17 mouse cellular contexts compared by ENCODE assay signal in genomic region chr17:57330993-57331392, GRCm38 (mm10).
"Had no signal": no experiment of that assay in that cellular context is flagged by ENCODE, and none has a peak within 500 bp of the region (broad histone marks: within the 10 kb centered on the region; RNA-seq: fewer than 3 reads in every experiment).

No protein-coding gene starts in this region.

- ATAC-seq: intestine, postnatal 0 days had no signal

- H3K27ac ChIP-seq: kidney, postnatal 0 days; limb, embryonic 13.5 days; liver, embryonic 15.5 days; lung, embryonic 15.5 days; midbrain, embryonic 10.5 days; neural tube, embryonic 13.5 days; stomach, embryonic 15.5 days had no signal

- H3K4me2 ChIP-seq: limb, embryonic 13.5 days; liver, embryonic 15.5 days; lung, embryonic 15.5 days; neural tube, embryonic 13.5 days; stomach, embryonic 15.5 days had no signal

- H3K4me3 ChIP-seq: limb, embryonic 13.5 days; liver, embryonic 15.5 days; lung, embryonic 15.5 days; midbrain, embryonic 10.5 days; neural tube, embryonic 13.5 days; stomach, embryonic 15.5 days had no signal

- DNase-seq: kidney, adult 9 months; kidney, postnatal 36 days; layer of hippocampus, adult 9-11 months; layer of hippocampus, postnatal 36 days; left cerebral cortex, postnatal 4 days; midbrain, embryonic 14.5 days; right cerebral cortex, postnatal 14 days; thymus, adult 2 months; thymus, postnatal 25 days had no signal

- H3K36me3 ChIP-seq: limb, embryonic 13.5 days; liver, embryonic 15.5 days; lung, embryonic 15.5 days; midbrain, embryonic 10.5 days; neural tube, embryonic 13.5 days; stomach, embryonic 15.5 days had no signal

- H3K27me3 ChIP-seq: limb, embryonic 13.5 days; liver, embryonic 15.5 days; lung, embryonic 15.5 days; stomach, embryonic 15.5 days had no signal

- H3K9ac ChIP-seq: limb, embryonic 13.5 days; liver, embryonic 15.5 days; lung, embryonic 15.5 days; neural tube, embryonic 13.5 days; stomach, embryonic 15.5 days had no signal

- H3K9me3 ChIP-seq: limb, embryonic 13.5 days; liver, embryonic 15.5 days; lung, embryonic 15.5 days; midbrain, embryonic 10.5 days; neural tube, embryonic 13.5 days; stomach, embryonic 15.5 days had no signal

- H3K4me1 ChIP-seq: midbrain, embryonic 10.5 days had no signal
